Mouse (Mus musculus) neural tube, embryonic 15.5 days (tissue): ENCODE measurements around the gene Asb6. TPM values are rescaled to one million over a fixed set of nuclear protein-coding genes. Genes with fewer than 3 reads are reported as not detected.

Experiments
- ATAC-seq: fragments of 200-750 bp; cut with Nextera tagmentation; 2 replicates; pipeline ENCODE4 v1.8.0; 2017; ENCODE audit warnings: mild to moderate bottlenecking, moderate TSS enrichment, moderate library complexity; ENCODE audit not compliant: low FRiP score
- H3K27ac ChIP-seq: fragments of 300-500 bp; sonication (generic); replicated peaks from 2 replicates; pipeline ENCODE4 v1.5.1; 2015; ENCODE audit warnings: mild to moderate bottlenecking, inconsistent platforms
- H3K27me3 ChIP-seq: fragments of 300-500 bp; sonication (generic); replicated peaks from 2 replicates; pipeline ENCODE4 v1.6.1; 2015; ENCODE audit warnings: inconsistent platforms
- H3K36me3 ChIP-seq: fragments of 300-500 bp; sonication (generic); 2 replicates; pipeline ENCODE4 v1.6.1; 2015; ENCODE audit warnings: inconsistent platforms
- H3K4me1 ChIP-seq: fragments of 300-500 bp; sonication (generic); 2 replicates; pipeline ENCODE4 v1.6.1; 2015; ENCODE audit warnings: inconsistent platforms
- H3K4me2 ChIP-seq: fragments of 300-500 bp; sonication (generic); 2 replicates; pipeline ENCODE4 v1.6.1; 2015; ENCODE audit warnings: inconsistent platforms, mild to moderate bottlenecking, moderate library complexity
- H3K4me3 ChIP-seq: fragments of 300-500 bp; sonication (generic); replicated peaks from 2 replicates; pipeline ENCODE4 v1.5.1; 2015; ENCODE audit warnings: mild to moderate bottlenecking, inconsistent platforms
- H3K9ac ChIP-seq: fragments of 300-500 bp; sonication (generic); replicated peaks from 2 replicates; pipeline ENCODE4 v1.6.1; 2015; ENCODE audit warnings: mild to moderate bottlenecking, inconsistent platforms
- H3K9me3 ChIP-seq: fragments of 300-500 bp; sonication (generic); replicated peaks from 2 replicates; pipeline ENCODE4 v1.6.1; 2016; ENCODE audit warnings: inconsistent platforms
- WGBS: fragments of 180-500 bp; shearing (Covaris S2); methylation state at CpG from one replicate; pipeline ENCODE4 v1.1.7; 2015; ENCODE audit warnings: mixed read lengths; 5-methylcytosine and 5-hydroxymethylcytosine counted together
- polyA plus RNA-seq: library from polyadenylated mRNA; unstranded; fragments of >200 nt; fragmentation: Nextera tagmentation; extraction: Ambion mirVana; gene quantifications from 2 replicates; pipeline ENCODE4 v1.2.1, GENCODE M21; 2015

Asb6 gene
- polyA plus RNA-seq, 1 experiment from 2014 or later, result 40.7 TPM

- peak overlapping the region; percentile 82 for H3K27ac ChIP-seq
- H3K36me3 ChIP-seq, result no peaks in the 10 kb centered on the region
- no peaks in the 10 kb centered on the region for H3K9me3 ChIP-seq
- H3K27me3 ChIP-seq, result 0 out of 2 replicates have a peak, but pooled peaks cover 2% of the 10 kb centered on the region
- H3K4me3 ChIP-seq, result peak overlapping the region; percentile 38
- H3K4me1 ChIP-seq, result peaks cover 30% of the 10 kb centered on the region
- peak; percentile 64 for ATAC-seq
- 5% methylated on average over 48 of the region's 48 CpGs for WGBS
- H3K4me2 ChIP-seq, result peak overlapping the region; percentile 65
- peak overlapping the region; percentile 41 for H3K9ac ChIP-seq
These were observed 35.7 kb downstream of the Asb6 start for GRCm38 (mm10) chr2:30794179-30795108.

GRCm38 (mm10) chr2:30792061-30792460, 38.1 kb downstream of the Asb6 start:
- H3K27me3 ChIP-seq, result no peaks in the 10 kb centered on the region
- H3K4me3 ChIP-seq, result no peak overlapping the region
- 75% methylated on average over 7 of the region's 7 CpGs for WGBS
- H3K4me2 ChIP-seq, result no peak overlapping the region
- H3K27ac ChIP-seq, result no peak overlapping the region
- peaks cover 30% of the 10 kb centered on the region for H3K4me1 ChIP-seq
- no peaks in the 10 kb centered on the region for H3K36me3 ChIP-seq
- H3K9me3 ChIP-seq, result no peaks in the 10 kb centered on the region
- no peak for ATAC-seq
- no peak overlapping the region for H3K9ac ChIP-seq

DNA sequence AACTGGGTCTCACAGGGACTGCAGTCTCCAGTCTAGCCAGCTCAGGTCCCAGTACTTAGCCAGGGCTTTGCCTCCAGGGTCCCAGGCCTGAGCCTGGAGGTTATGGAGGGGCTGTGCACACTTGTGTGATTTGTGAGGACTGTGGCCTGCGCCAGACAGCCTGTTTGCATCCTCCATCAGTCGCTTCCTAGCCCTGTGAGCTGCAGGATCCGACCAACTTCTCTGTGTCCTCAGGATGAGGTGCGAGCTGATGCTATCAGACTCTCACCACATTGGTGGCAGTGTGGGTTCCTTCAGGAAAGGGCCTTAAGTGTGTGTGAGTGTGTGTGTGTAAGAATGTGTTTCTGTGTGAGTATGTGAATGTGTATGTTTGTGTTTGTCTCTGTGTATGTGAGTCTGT, 42.7 kb downstream of the Asb6 start:
- no peaks in the 10 kb centered on the region for H3K36me3 ChIP-seq
- H3K27ac ChIP-seq, result no peak overlapping the region
- peaks cover 26% of the 10 kb centered on the region for H3K4me1 ChIP-seq
- 66% methylated on average over 4 of the region's 4 CpGs for WGBS
- peak overlapping the region; percentile 17; the same call in 1 of the 2 replicates for H3K9ac ChIP-seq
- no peak for ATAC-seq
- H3K4me3 ChIP-seq, result no peak overlapping the region
- no peak overlapping the region for H3K4me2 ChIP-seq
- no peaks in the 10 kb centered on the region for H3K9me3 ChIP-seq
- no peaks in the 10 kb centered on the region for H3K27me3 ChIP-seq

GRCm38 (mm10) chr2:30784078-30784994, 45.8 kb downstream of the Asb6 start:
- H3K9ac ChIP-seq, result peak overlapping the region; percentile 26
- 10% methylated on average over 39 of the region's 40 CpGs for WGBS
- peak; percentile 14 for ATAC-seq
- no peaks in the 10 kb centered on the region for H3K9me3 ChIP-seq
- H3K27ac ChIP-seq, result peak overlapping the region; percentile 61; the same call in 1 of the 2 replicates
- no peak overlapping the region; the same call in 1 of the 2 replicates for H3K4me3 ChIP-seq
- peak overlapping the region; percentile 59 for H3K4me2 ChIP-seq
- H3K4me1 ChIP-seq, result peaks cover 26% of the 10 kb centered on the region
- H3K27me3 ChIP-seq, result no peaks in the 10 kb centered on the region
- H3K36me3 ChIP-seq, result no peaks in the 10 kb centered on the region

GRCm38 (mm10) chr2:30783346-30783745, 46.8 kb downstream of the Asb6 start:
- Histone ChIP-seq H3K27me3 (no peaks in the 10 kb centered on the region), H3K27ac (peak overlapping the region; percentile 45; the same call in 1 of the 2 replicates), H3K36me3 (no peaks in the 10 kb centered on the region), H3K4me1 (peaks cover 26% of the 10 kb centered on the region), H3K4me3 (peak overlapping the region; percentile 25), H3K9ac (peak overlapping the region; percentile 36; the same call in 1 of the 2 replicates), H3K9me3 (no peaks in the 10 kb centered on the region), H3K4me2 (peak overlapping the region; percentile 59)
- peak; percentile 36; the same call in 1 of the 2 replicates for ATAC-seq
- 2% methylated on average over 6 of the region's 13 CpGs for WGBS

- WGBS, result 79% methylated on average over 8 of the region's 8 CpGs
- Histone ChIP-seq H3K9ac (peak overlapping the region; percentile 36; the same call in 1 of the 2 replicates), H3K4me2 (peak overlapping the region; percentile 59), H3K36me3 (no peaks in the 10 kb centered on the region), H3K4me3 (peak overlapping the region; percentile 25; the same call in 1 of the 2 replicates), H3K27me3 (no peaks in the 10 kb centered on the region), H3K27ac (peak overlapping the region; percentile 45; the same call in 1 of the 2 replicates), H3K9me3 (no peaks in the 10 kb centered on the region), H3K4me1 (peaks cover 26% of the 10 kb centered on the region)
- ATAC-seq, result no peak; the same call in 1 of the 2 replicates
These were observed 47.5 kb downstream of the Asb6 start for GRCm38 (mm10) chr2:30782312-30783290.

DNA sequence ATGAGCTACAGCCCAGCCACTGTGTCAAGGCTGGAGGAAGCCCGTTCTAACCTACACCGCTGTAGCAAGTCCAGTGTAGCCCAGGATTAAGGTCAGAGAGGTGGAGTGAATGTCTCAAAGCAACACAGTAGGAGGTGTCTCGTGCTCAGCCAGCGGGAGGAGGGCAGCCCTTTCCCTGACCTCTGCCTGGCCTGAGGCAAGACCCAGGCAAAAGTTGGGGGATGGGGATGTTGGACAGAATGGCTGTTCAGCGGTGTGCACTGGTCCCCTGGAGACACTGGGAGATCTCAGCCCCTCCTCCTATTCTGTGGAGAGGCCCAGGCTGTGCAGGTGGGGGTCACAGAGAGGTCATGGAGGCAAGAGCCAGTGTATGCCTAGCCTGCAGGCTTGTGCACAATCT, 50.9 kb downstream of the Asb6 start:
- H3K36me3 ChIP-seq, result no peaks in the 10 kb centered on the region
- no peak overlapping the region for H3K27ac ChIP-seq
- no peak overlapping the region for H3K4me3 ChIP-seq
- 7% methylated on average over 5 of the region's 5 CpGs for WGBS
- H3K9me3 ChIP-seq, result no peaks in the 10 kb centered on the region
- H3K4me1 ChIP-seq, result peaks cover 15% of the 10 kb centered on the region
- ATAC-seq, result no peak
- no peaks in the 10 kb centered on the region for H3K27me3 ChIP-seq
- H3K4me2 ChIP-seq, result no peak overlapping the region
- H3K9ac ChIP-seq, result no peak overlapping the region

GRCm38 (mm10) chr2:30778235-30778634, 51.9 kb downstream of the Asb6 start:
- Histone ChIP-seq H3K4me3 (no peak overlapping the region), H3K9me3 (no peaks in the 10 kb centered on the region), H3K9ac (no peak overlapping the region), H3K27ac (no peak overlapping the region), H3K36me3 (no peaks in the 10 kb centered on the region), H3K27me3 (no peaks in the 10 kb centered on the region), H3K4me1 (peaks cover 5% of the 10 kb centered on the region), H3K4me2 (no peak overlapping the region)
- 71% methylated on average over 4 of the region's 4 CpGs for WGBS
- no peak for ATAC-seq

GRCm38 (mm10) chr2:30777266-30777665, 52.9 kb downstream of the Asb6 start:
- peaks cover 11% of the 10 kb centered on the region for H3K4me1 ChIP-seq
- H3K4me2 ChIP-seq, result no peak overlapping the region
- no peaks in the 10 kb centered on the region for H3K9me3 ChIP-seq
- H3K36me3 ChIP-seq, result no peaks in the 10 kb centered on the region
- 80% methylated on average over 3 of the region's 3 CpGs for WGBS
- no peak for ATAC-seq
- no peak overlapping the region for H3K9ac ChIP-seq
- no peak overlapping the region for H3K4me3 ChIP-seq
- no peak overlapping the region for H3K27ac ChIP-seq
- H3K27me3 ChIP-seq, result no peaks in the 10 kb centered on the region

DNA sequence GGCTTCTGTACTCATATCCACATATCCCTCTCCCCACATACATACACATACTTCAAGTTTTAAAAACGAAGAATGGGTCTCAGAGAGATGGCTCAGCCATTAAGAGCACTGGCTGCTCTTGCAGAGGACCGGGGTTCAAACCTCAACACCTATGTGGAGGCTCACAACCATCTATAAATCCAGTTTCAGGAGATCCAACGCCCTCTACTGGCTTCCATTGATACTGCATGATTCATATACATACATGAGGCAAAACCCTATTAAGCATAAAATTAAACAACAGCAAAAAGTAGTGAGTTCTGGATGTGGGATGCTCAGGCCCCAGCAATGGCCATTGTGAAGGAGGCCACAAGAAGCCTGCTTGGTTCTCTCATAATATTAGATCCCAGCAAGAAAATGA, 54.2 kb downstream of the Asb6 start:
- 63% methylated on average over 3 of the region's 3 CpGs for WGBS
- H3K36me3 ChIP-seq, result no peaks in the 10 kb centered on the region
- no peak overlapping the region for H3K9ac ChIP-seq
- H3K4me2 ChIP-seq, result no peak overlapping the region
- H3K4me3 ChIP-seq, result no peak overlapping the region
- ATAC-seq, result no peak
- no peaks in the 10 kb centered on the region for H3K9me3 ChIP-seq
- H3K27me3 ChIP-seq, result no peaks in the 10 kb centered on the region
- H3K27ac ChIP-seq, result no peak overlapping the region
- peaks cover 23% of the 10 kb centered on the region for H3K4me1 ChIP-seq
